Mouse (Mus musculus): ENCODE data around the gene Hnrnpab. TPM values are rescaled to one million over a fixed set of nuclear protein-coding genes. Genes with fewer than 3 reads are reported as not detected.
A peak's percentile ranks its signal among the peaks of the same experiment; 100 is the strongest.

Hnrnpab gene
- total RNA-seq (2021) (100 to 1,000 TPM; 266 to 294 TPM), polyA plus RNA-seq (2012; rRNA removed) (234 and 286 TPM in 2 replicates)
- long read RNA-seq, transcript Hnrnpab-203 (8 exons, 1,437 nt) = minor isoform, 40 of 139 reads
- long read RNA-seq, transcript Hnrnpab-201 (7 exons, 2,370 nt) = major isoform, 73 of 139 reads
- long read RNA-seq, partial matches to known transcripts = 14 of 139 reads
- long read RNA-seq, other reads (novel, unspliced or antisense) = 12 of 139 reads

- peak; percentile 98 for DNase-seq
Observed at GRCm38 (mm10) chr11:51606447-51607095, at the start of gene Hnrnpab. Gene Hnrnpab (minus strand): TSS chr11:51606847.

GRCm38 (mm10) chr11:51654891-51655290 is 48.2 kb upstream of the Hnrnpab start:
- no peak for DNase-seq

- DNase-seq = no peak
Observed at GRCm38 (mm10) chr11:51653736-51654135, 47.1 kb upstream of the Hnrnpab start.

- DNase-seq = no peak
Observed at GRCm38 (mm10) chr11:51652889-51653418, 46.3 kb upstream of the Hnrnpab start.

GRCm38 (mm10) chr11:51650691-51651515 is 44.3 kb upstream of the Hnrnpab start, which contains the start of the genes N4bp3 and D930048N14Rik:
Gene N4bp3 (minus strand): TSS chr11:51650842.
Gene D930048N14Rik (plus strand): TSS chr11:51650954.
- peak; percentile 93 for DNase-seq

- DNase-seq = no peak
Observed at GRCm38 (mm10) chr11:51650261-51650660, 43.6 kb upstream of the Hnrnpab start.

- DNase-seq = no peak
Observed at GRCm38 (mm10) chr11:51649889-51650199, 43.2 kb upstream of the Hnrnpab start.

GRCm38 (mm10) chr11:51649111-51649888 is 42.7 kb upstream of the Hnrnpab start:
- DNase-seq = no peak

- no peak for DNase-seq
Observed at GRCm38 (mm10) chr11:51648566-51648965, 41.9 kb upstream of the Hnrnpab start.

GRCm38 (mm10) chr11:51646751-51647667 is 40.4 kb upstream of the Hnrnpab start:
- peak; percentile 55 for DNase-seq

- no peak for DNase-seq
Observed at GRCm38 (mm10) chr11:51646245-51646644, 39.6 kb upstream of the Hnrnpab start.

GRCm38 (mm10) chr11:51645293-51645692 is 38.6 kb upstream of the Hnrnpab start:
- no peak for DNase-seq

GRCm38 (mm10) chr11:51644217-51644616 is 37.6 kb upstream of the Hnrnpab start:
- no peak for DNase-seq

- DNase-seq = no peak
Observed at GRCm38 (mm10) chr11:51643761-51644160, 37.1 kb upstream of the Hnrnpab start.

GRCm38 (mm10) chr11:51643202-51643601 is 36.6 kb upstream of the Hnrnpab start:
- DNase-seq = no peak

- DNase-seq = no peak
Observed at GRCm38 (mm10) chr11:51640748-51641147, 34.1 kb upstream of the Hnrnpab start.

GRCm38 (mm10) chr11:51638497-51638896 is 31.9 kb upstream of the Hnrnpab start:
- no peak for DNase-seq

GRCm38 (mm10) chr11:51637971-51638414 is 31.3 kb upstream of the Hnrnpab start:
- DNase-seq = no peak

GRCm38 (mm10) chr11:51636323-51636684 is 29.7 kb upstream of the Hnrnpab start:
- DNase-seq = peak; percentile 74

GRCm38 (mm10) chr11:51635525-51636322 is 29.1 kb upstream of the Hnrnpab start, which contains the start of gene Rmnd5b:
Gene Rmnd5b (minus strand): TSS chr11:51635896.
- peak; percentile 94 for DNase-seq
